Mouse (Mus musculus): ENCODE results near the gene Sult4a1.

DNA sequence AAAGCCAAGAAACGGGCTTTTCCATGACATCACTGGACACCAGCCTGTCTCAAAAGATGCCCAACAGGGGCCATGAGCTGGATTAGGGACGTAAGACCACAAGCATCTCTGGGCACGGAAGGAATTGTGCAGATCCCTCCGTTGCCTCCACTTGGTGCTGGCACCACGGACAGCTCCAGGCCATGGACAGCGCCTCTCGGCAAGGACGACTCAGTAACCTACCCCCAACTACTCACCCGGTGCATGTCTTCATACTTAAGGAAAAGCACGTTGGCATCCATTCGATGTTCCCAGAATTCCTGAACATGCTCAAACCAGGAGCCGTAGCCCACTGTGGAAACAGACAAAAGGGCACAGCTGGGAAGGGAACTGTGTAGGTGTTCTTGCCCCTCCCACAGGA lies 19.2 kb downstream of the Sult4a1 start:
- no peak for TF ChIP-seq POLR2A (IDR thresholded peaks at IDR 0.05; ENCODE audit: insufficient read depth, low read depth, low read length)
- no peak for TF ChIP-seq CTCF (IDR thresholded peaks at IDR 0.05)
- TF ChIP-seq EP300 (IDR thresholded peaks at IDR 0.05; ENCODE audit: insufficient read depth, low read depth, low read length) = no peak

All from heart, adult 2 months (tissue).